ENCODE assay signal across 8 mouse cellular contexts in the genomic region with DNA sequence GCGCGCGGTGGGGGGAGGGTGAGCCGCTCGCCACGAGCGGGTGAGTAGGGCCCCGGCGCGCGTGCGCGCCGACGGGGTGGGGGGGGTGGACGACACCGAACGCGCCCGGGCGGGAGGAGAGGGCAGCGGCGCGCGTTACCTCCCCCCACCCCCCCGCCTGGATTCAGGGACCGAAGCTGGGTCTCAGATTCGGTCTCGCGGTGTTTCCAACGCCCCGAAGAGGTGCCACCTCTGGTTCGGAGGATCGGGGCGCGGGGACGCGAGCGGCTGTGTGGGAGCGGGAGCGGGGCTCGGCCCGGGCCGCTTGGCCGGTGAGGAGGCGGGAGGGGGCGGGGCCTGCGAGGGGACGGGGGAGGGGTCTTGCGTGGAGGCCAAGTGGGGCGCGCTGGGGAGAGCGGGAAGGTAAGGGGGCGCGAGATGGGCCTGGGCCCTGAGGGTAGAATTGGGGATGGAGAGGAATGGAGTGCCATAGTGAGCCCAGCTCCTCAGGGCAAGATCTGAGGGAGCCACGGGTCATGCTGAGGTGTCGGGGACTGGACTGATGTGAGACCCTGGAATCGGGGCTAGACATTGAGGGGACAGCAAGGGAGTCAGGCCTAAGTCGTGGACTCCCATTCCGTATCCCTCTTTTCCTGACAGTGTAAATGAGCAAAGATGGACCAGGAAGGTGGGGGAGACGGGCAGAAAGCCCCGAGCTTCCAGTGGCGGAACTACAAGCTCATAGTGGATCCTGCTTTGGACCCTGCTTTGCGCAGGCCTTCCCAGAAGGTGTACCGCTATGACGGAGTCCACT. TPM values are rescaled to one million over a fixed set of nuclear protein-coding genes. Genes with fewer than 3 reads are reported as not detected.
DNase-seq lines count a peak whose midpoint lies in the region; ATAC-seq and TF ChIP-seq lines count a peak whose summit lies in the region.

No protein-coding gene starts in this region.

- ATAC-seq in heart, postnatal 0 days (ENCODE audit: insufficient read depth, low read depth), result peak; percentile 19
- peak; percentile 7 for ATAC-seq in megakaryocyte progenitor cell, adult 5-6 weeks (replicated peaks; ENCODE audit: poor library complexity)
- ATAC-seq in stomach, embryonic 14.5 days (ENCODE audit: insufficient number of reproducible peaks, insufficient read depth, low FRiP score, low read depth), result peak; percentile 35

- no peaks in the 10 kb centered on the region for H3K27me3 ChIP-seq in heart, postnatal 0 days (ENCODE audit: control insufficient read depth, insufficient read depth, low read length)
- no peaks in the 10 kb centered on the region for H3K27me3 ChIP-seq in stomach, embryonic 14.5 days (ENCODE audit: control insufficient read depth, insufficient read depth, low read length)

- TF ChIP-seq CTCF in heart, postnatal 0 days (IDR thresholded peaks at IDR 0.05; ENCODE audit: low read depth), result no peak

- H3K36me3 ChIP-seq in heart, postnatal 0 days (replicated peaks; ENCODE audit: control insufficient read depth, insufficient read depth, low read length), result peaks cover 41% of the 10 kb centered on the region
- H3K36me3 ChIP-seq in stomach, embryonic 14.5 days (ENCODE audit: control insufficient read depth, insufficient read depth, low read length), result peaks cover 36% of the 10 kb centered on the region

- DNase-seq in heart, adult 18-20 months, result peak; percentile 50 to 68
- no peak for DNase-seq in heart, adult 11 months
- DNase-seq in adrenal gland, adult 18-20 months (ENCODE audit: low spot score in 2 of 2), result peak; percentile 70 to 72
- DNase-seq in embryo, embryonic 9.5 days (ENCODE audit: extremely low spot score), result peak; percentile 83
- DNase-seq in heart, postnatal 0 days (ENCODE audit: low spot score), result peak; percentile 26
- peak; percentile 48 to 81 for DNase-seq in kidney, postnatal 36 days

- H3K27ac ChIP-seq in heart, postnatal 0 days (ENCODE audit: low read depth), result peak overlapping the region; percentile 96
- H3K27ac ChIP-seq in stomach, embryonic 14.5 days (ENCODE audit: low read length), result peak overlapping the region; percentile 99

- peak overlapping the region; percentile 89 for H3K4me3 ChIP-seq in heart, postnatal 0 days (ENCODE audit: low read depth, low read length)
- peak overlapping the region; percentile 85 for H3K4me3 ChIP-seq in stomach, embryonic 14.5 days (ENCODE audit: low read depth, low read length)

- peak overlapping the region; percentile 94 for H3K9ac ChIP-seq in heart, postnatal 0 days (replicated peaks; ENCODE audit: low read depth, low read length)
- H3K9ac ChIP-seq in stomach, embryonic 14.5 days (replicated peaks; ENCODE audit: low read depth, low read length), result peak overlapping the region; percentile 93

- no peaks in the 10 kb centered on the region for H3K9me3 ChIP-seq in heart, postnatal 0 days (replicated peaks; ENCODE audit: control insufficient read depth, low read length)
- no peaks in the 10 kb centered on the region for H3K9me3 ChIP-seq in stomach, embryonic 14.5 days (ENCODE audit: control insufficient read depth, low read depth, low read length)

- WGBS in heart, postnatal 0 days, result 3% methylated on average over 40 of the region's 66 CpGs
- WGBS in stomach, embryonic 14.5 days, result 2% methylated on average over 54 of the region's 66 CpGs

- H3K4me2 ChIP-seq in heart, postnatal 0 days (ENCODE audit: low read depth, low read length), result peak overlapping the region; percentile 68
- peak overlapping the region; percentile 91 for H3K4me2 ChIP-seq in stomach, embryonic 14.5 days (replicated peaks; ENCODE audit: low read depth, low read length)

- TF ChIP-seq EP300 in heart, postnatal 0 days (IDR thresholded peaks at IDR 0.05; ENCODE audit: low read depth), result 0 out of 2 replicates have a peak, but pooled peaks have one; percentile 3

- H3K4me1 ChIP-seq in heart, postnatal 0 days (ENCODE audit: control insufficient read depth, insufficient read depth), result peaks cover 3% of the 10 kb centered on the region; the same call in 1 of the 2 replicates
- peaks cover 7% of the 10 kb centered on the region for H3K4me1 ChIP-seq in stomach, embryonic 14.5 days (ENCODE audit: control insufficient read depth, insufficient read depth, low read length)

RNA-seq across cellular contexts. Expression of a gene that starts 1.2 kb away (rescaled TPM):
- total RNA-seq in heart, adult 18-20 months (2021), result 10 to 100 TPM; 15.8 to 19.5 TPM
- total RNA-seq in adrenal gland, adult 18-20 months (2021), result 10 to 100 TPM; 30.3 to 40.4 TPM
- total RNA-seq in heart, postnatal 0 days (2014; rRNA removed; ENCODE audit: low replicate concordance), result 7.5 and 14.4 TPM in 2 replicates
- 6.0 and 7.6 TPM in 2 replicates for polyA plus RNA-seq in heart, postnatal 0 days (2015; fragmentation: Nextera tagmentation; extraction: Ambion mirVana)
- total RNA-seq in megakaryocyte progenitor cell, adult 5-6 weeks (2015), result 54.7 and 67.2 TPM in 2 replicates
- total RNA-seq in megakaryocyte progenitor cell, adult 5-6 weeks (2017), result 9.7 and 13.6 TPM in 2 replicates
- 31.2 and 32.1 TPM in 2 replicates for polyA plus RNA-seq in stomach, embryonic 14.5 days (2014; fragmentation: Nextera tagmentation; extraction: Ambion mirVana)

RNA-seq across cellular contexts. Expression of a gene that starts 7.7 kb away (rescaled TPM):
- 1 to 10 TPM; 2.5 to 2.6 TPM for total RNA-seq in heart, adult 18-20 months (2021)
- total RNA-seq in adrenal gland, adult 18-20 months (2021), result 1 to 10 TPM; 2.4 to 3.0 TPM
- total RNA-seq in heart, postnatal 0 days (2014; rRNA removed; ENCODE audit: low replicate concordance), result not detected in 2 replicates
- not detected in 2 replicates for polyA plus RNA-seq in heart, postnatal 0 days (2015; fragmentation: Nextera tagmentation; extraction: Ambion mirVana)
- total RNA-seq in megakaryocyte progenitor cell, adult 5-6 weeks (2015), result not detected in 2 replicates
- total RNA-seq in megakaryocyte progenitor cell, adult 5-6 weeks (2017), result not detected in 2 replicates
- not detected in 2 replicates for polyA plus RNA-seq in stomach, embryonic 14.5 days (2014; fragmentation: Nextera tagmentation; extraction: Ambion mirVana)

RNA-seq across cellular contexts. Expression of a gene that starts 8.1 kb away (rescaled TPM):
- 10 to 100 TPM; 20.5 to 26.4 TPM for total RNA-seq in heart, adult 18-20 months (2021)
- total RNA-seq in adrenal gland, adult 18-20 months (2021), result 10 to 100 TPM; 28.5 to 30.7 TPM
- total RNA-seq in heart, postnatal 0 days (2014; rRNA removed; ENCODE audit: low replicate concordance), result 31.8 and 38.9 TPM in 2 replicates
- 17.3 and 17.6 TPM in 2 replicates for polyA plus RNA-seq in heart, postnatal 0 days (2015; fragmentation: Nextera tagmentation; extraction: Ambion mirVana)
- 26.7 and 32.1 TPM in 2 replicates for total RNA-seq in megakaryocyte progenitor cell, adult 5-6 weeks (2015)
- 28.2 and 30.2 TPM in 2 replicates for total RNA-seq in megakaryocyte progenitor cell, adult 5-6 weeks (2017)
- polyA plus RNA-seq in stomach, embryonic 14.5 days (2014; fragmentation: Nextera tagmentation; extraction: Ambion mirVana), result 19.6 and 24.8 TPM in 2 replicates

RNA-seq across cellular contexts. Expression of a gene that starts 22.7 kb away (rescaled TPM):
- 10 to 100 TPM; 10.8 to 13.9 TPM for total RNA-seq in heart, adult 18-20 months (2021)
- 10 to 100 TPM; 31.5 to 40.4 TPM for total RNA-seq in adrenal gland, adult 18-20 months (2021)
- 36.1 and 47.4 TPM in 2 replicates for total RNA-seq in heart, postnatal 0 days (2014; rRNA removed; ENCODE audit: low replicate concordance)
- polyA plus RNA-seq in heart, postnatal 0 days (2015; fragmentation: Nextera tagmentation; extraction: Ambion mirVana), result 23.3 and 27.4 TPM in 2 replicates
- 20.2 and 31.3 TPM in 2 replicates for total RNA-seq in megakaryocyte progenitor cell, adult 5-6 weeks (2015)
- 25.6 and 26.8 TPM in 2 replicates for total RNA-seq in megakaryocyte progenitor cell, adult 5-6 weeks (2017)
- 21.1 and 22.7 TPM in 2 replicates for polyA plus RNA-seq in stomach, embryonic 14.5 days (2014; fragmentation: Nextera tagmentation; extraction: Ambion mirVana)

RNA-seq across cellular contexts. Expression of a gene that starts 33.3 kb away (rescaled TPM):
- total RNA-seq in heart, adult 18-20 months (2021), result 1 to 10 TPM; 3.3 to 4.0 TPM
- 10 to 100 TPM; 10.7 to 14.4 TPM for total RNA-seq in adrenal gland, adult 18-20 months (2021)
- total RNA-seq in heart, postnatal 0 days (2014; rRNA removed; ENCODE audit: low replicate concordance), result 8.9 and 21.6 TPM in 2 replicates
- 0.42 and 0.56 TPM in 2 replicates for polyA plus RNA-seq in heart, postnatal 0 days (2015; fragmentation: Nextera tagmentation; extraction: Ambion mirVana)
- total RNA-seq in megakaryocyte progenitor cell, adult 5-6 weeks (2015), result 5.6 and 5.7 TPM in 2 replicates
- total RNA-seq in megakaryocyte progenitor cell, adult 5-6 weeks (2017), result 14.2 and 16.1 TPM in 2 replicates
- 3.9 and 6.2 TPM in 2 replicates for polyA plus RNA-seq in stomach, embryonic 14.5 days (2014; fragmentation: Nextera tagmentation; extraction: Ambion mirVana)
